Mouse (Mus musculus): ENCODE results near the gene Pstk.

DNA sequence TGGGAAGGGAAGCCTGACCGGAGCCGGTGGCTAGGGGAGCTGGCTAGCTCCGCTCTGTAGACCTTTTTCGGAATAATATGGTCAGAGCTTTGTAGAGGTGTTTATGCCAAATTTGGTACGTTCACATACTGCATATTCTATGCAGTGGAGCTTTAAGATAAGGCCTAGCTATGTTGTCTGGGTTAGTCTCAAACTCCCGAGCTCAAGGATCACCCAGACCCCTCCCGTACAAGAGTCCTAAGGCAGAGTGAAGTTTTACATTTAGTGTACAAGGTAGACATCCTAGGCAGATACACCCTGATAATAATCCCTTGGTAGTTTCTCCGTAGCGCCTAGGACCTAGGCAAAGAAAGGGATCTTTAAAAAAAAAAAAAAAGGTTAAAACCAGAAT, 524 bp downstream of the Pstk start:
- TF ChIP-seq POLR2A (IDR thresholded peaks at IDR 0.05; ENCODE audit: borderline replicate concordance, extremely low read depth, insufficient read depth, insufficient read length, poor library complexity, severe bottlenecking) (no peak), CTCF (IDR thresholded peaks at IDR 0.05; ENCODE audit: borderline replicate concordance, extremely low read depth, insufficient read depth, insufficient read length) (no peak)
